Mouse (Mus musculus) stomach, embryonic 14.5 days (tissue): ENCODE data around the gene Prkcq. TPM values are rescaled to one million over a fixed set of nuclear protein-coding genes. Genes with fewer than 3 reads are reported as not detected.

Experiments used
- ATAC-seq: fragments of 200-750 bp; cut with Nextera tagmentation; 2 replicates; pipeline ENCODE4 v1.8.0; 2017; ENCODE audit warnings: low read depth, moderate TSS enrichment; ENCODE audit not compliant: insufficient number of reproducible peaks, insufficient read depth, low FRiP score
- H3K27ac ChIP-seq: fragments of 300-500 bp; sonication (generic); 2 replicates; pipeline ENCODE4 v1.5.1; 2014; ENCODE audit warnings: mild to moderate bottlenecking, low read length, moderate library complexity, mixed read lengths
- H3K27me3 ChIP-seq: fragments of 300-500 bp; sonication (generic); 2 replicates; pipeline ENCODE4 v1.6.1; 2014; ENCODE audit warnings: low read length, control low read depth, mixed read lengths; ENCODE audit not compliant: control insufficient read depth, insufficient read depth
- H3K36me3 ChIP-seq: fragments of 300-500 bp; sonication (generic); 2 replicates; pipeline ENCODE4 v1.6.1; 2014; ENCODE audit warnings: mild to moderate bottlenecking, control low read depth, low read length, moderate library complexity, mixed read lengths; ENCODE audit not compliant: control insufficient read depth, insufficient read depth
- H3K4me1 ChIP-seq: fragments of 300-500 bp; sonication (generic); 2 replicates; pipeline ENCODE4 v1.6.1; 2014; ENCODE audit warnings: low read length, control low read depth, mixed read lengths; ENCODE audit not compliant: control insufficient read depth, insufficient read depth
- H3K4me2 ChIP-seq: fragments of 300-500 bp; sonication (generic); replicated peaks from 2 replicates; pipeline ENCODE4 v1.6.1; 2014; ENCODE audit warnings: low read depth, low read length, control low read depth
- H3K4me3 ChIP-seq: fragments of 300-500 bp; sonication (generic); 2 replicates; pipeline ENCODE4 v1.5.1; 2014; ENCODE audit warnings: low read depth, low read length, control low read depth
- H3K9ac ChIP-seq: fragments of 300-500 bp; sonication (generic); replicated peaks from 2 replicates; pipeline ENCODE4 v1.6.1; 2014; ENCODE audit warnings: low read depth, mild to moderate bottlenecking, control low read depth, low read length, moderate library complexity, mixed read lengths
- H3K9me3 ChIP-seq: fragments of 300-500 bp; sonication (generic); 2 replicates; pipeline ENCODE4 v1.6.1; 2016; ENCODE audit warnings: low read depth, low read length, control low read depth; ENCODE audit not compliant: control insufficient read depth
- WGBS: fragments of 180-500 bp; shearing (Covaris S2); extraction: QIAGEN DNeasy Blood & Tissue Kit; methylation state at CpG from one replicate; pipeline ENCODE4 v1.1.7; 2014; 5-methylcytosine and 5-hydroxymethylcytosine counted together
- polyA plus RNA-seq: library from polyadenylated mRNA; unstranded; fragments of >200 nt; fragmentation: Nextera tagmentation; extraction: Ambion mirVana; gene quantifications from 2 replicates; pipeline ENCODE4 v1.2.1, GENCODE M21; 2014

Gene Prkcq
- polyA plus RNA-seq, 1 experiment from 2014 or later: 2.7 TPM

GRCm38 (mm10) chr2:11238254-11238653 is 66.3 kb downstream of the Prkcq start:
- H3K27me3 ChIP-seq: no peaks in the 10 kb centered on the region
- H3K4me3 ChIP-seq: no peak overlapping the region
- no peak overlapping the region for H3K4me2 ChIP-seq
- ATAC-seq: no peak
- H3K27ac ChIP-seq: no peak overlapping the region
- WGBS: 86% methylated on average over 4 of the region's 4 CpGs
- H3K4me1 ChIP-seq: no peaks in the 10 kb centered on the region
- no peaks in the 10 kb centered on the region for H3K36me3 ChIP-seq
- H3K9ac ChIP-seq: no peak overlapping the region
- H3K9me3 ChIP-seq: no peaks in the 10 kb centered on the region

- no peaks in the 10 kb centered on the region for H3K4me1 ChIP-seq
- no peak overlapping the region for H3K4me3 ChIP-seq
- no peaks in the 10 kb centered on the region for H3K36me3 ChIP-seq
- no peak overlapping the region for H3K9ac ChIP-seq
- no peak overlapping the region for H3K4me2 ChIP-seq
- no peaks in the 10 kb centered on the region for H3K9me3 ChIP-seq
- no peak for ATAC-seq
- H3K27me3 ChIP-seq: no peaks in the 10 kb centered on the region
- H3K27ac ChIP-seq: no peak overlapping the region
Measured at GRCm38 (mm10) chr2:11239523-11239922, 67.6 kb downstream of the Prkcq start.

- Histone ChIP-seq H3K9me3 (no peaks in the 10 kb centered on the region), H3K36me3 (no peaks in the 10 kb centered on the region), H3K4me2 (no peak overlapping the region), H3K27ac (no peak overlapping the region), H3K4me3 (no peak overlapping the region), H3K9ac (no peak overlapping the region), H3K27me3 (no peaks in the 10 kb centered on the region), H3K4me1 (no peaks in the 10 kb centered on the region)
- 79% methylated on average over 7 of the region's 7 CpGs for WGBS
- ATAC-seq: no peak
Measured at GRCm38 (mm10) chr2:11245926-11246325, 74.0 kb downstream of the Prkcq start.

- ATAC-seq: no peak
- H3K4me3 ChIP-seq: no peak overlapping the region
- H3K27ac ChIP-seq: no peak overlapping the region
- no peaks in the 10 kb centered on the region for H3K36me3 ChIP-seq
- H3K27me3 ChIP-seq: no peaks in the 10 kb centered on the region
- WGBS: 61% methylated on average over 8 of the region's 8 CpGs
- H3K9me3 ChIP-seq: no peaks in the 10 kb centered on the region
- no peak overlapping the region for H3K9ac ChIP-seq
- H3K4me1 ChIP-seq: no peaks in the 10 kb centered on the region
- no peak overlapping the region for H3K4me2 ChIP-seq
Measured at GRCm38 (mm10) chr2:11253945-11254344, 82.0 kb downstream of the Prkcq start.

DNA sequence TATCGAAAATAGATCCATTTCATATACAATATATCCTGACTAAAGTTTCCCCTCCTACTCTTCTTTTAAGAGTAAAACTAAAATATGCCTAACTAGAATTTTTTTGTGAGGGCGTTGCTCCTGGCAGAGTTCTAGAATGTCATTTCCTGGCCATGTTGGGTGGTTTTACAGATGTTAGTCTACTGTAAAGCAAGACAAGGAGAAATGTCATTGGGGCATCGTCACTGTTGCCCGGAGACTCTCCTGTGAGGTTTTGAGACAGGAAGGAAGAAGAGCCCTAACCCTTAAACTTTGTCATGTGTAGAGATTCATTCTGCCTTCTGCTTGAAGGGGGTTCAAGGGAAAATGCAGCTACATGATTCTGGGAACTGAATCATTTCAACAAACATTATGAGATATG is 82.5 kb downstream of the Prkcq start:
- WGBS: 89% methylated on average over 4 of the region's 4 CpGs
- ATAC-seq: no peak
- Histone ChIP-seq H3K36me3 (no peaks in the 10 kb centered on the region), H3K9me3 (no peaks in the 10 kb centered on the region), H3K27me3 (no peaks in the 10 kb centered on the region), H3K27ac (no peak overlapping the region), H3K4me2 (no peak overlapping the region), H3K4me3 (no peak overlapping the region), H3K4me1 (no peaks in the 10 kb centered on the region), H3K9ac (no peak overlapping the region)

GRCm38 (mm10) chr2:11257260-11257850 is 85.4 kb downstream of the Prkcq start:
- Histone ChIP-seq H3K4me1 (no peaks in the 10 kb centered on the region), H3K27ac (no peak overlapping the region), H3K27me3 (no peaks in the 10 kb centered on the region), H3K9me3 (no peaks in the 10 kb centered on the region), H3K9ac (no peak overlapping the region), H3K4me2 (no peak overlapping the region), H3K4me3 (no peak overlapping the region), H3K36me3 (no peaks in the 10 kb centered on the region)
- WGBS: 77% methylated on average over 6 of the region's 6 CpGs
- no peak for ATAC-seq

- Histone ChIP-seq H3K4me2 (no peak overlapping the region), H3K4me1 (no peaks in the 10 kb centered on the region), H3K9ac (no peak overlapping the region), H3K9me3 (no peaks in the 10 kb centered on the region), H3K27ac (no peak overlapping the region), H3K4me3 (no peak overlapping the region), H3K36me3 (no peaks in the 10 kb centered on the region), H3K27me3 (no peaks in the 10 kb centered on the region)
- 94% methylated on average over 1 of the region's 1 CpGs for WGBS
- no peak for ATAC-seq
Measured at GRCm38 (mm10) chr2:11258181-11258580, 86.3 kb downstream of the Prkcq start.

DNA sequence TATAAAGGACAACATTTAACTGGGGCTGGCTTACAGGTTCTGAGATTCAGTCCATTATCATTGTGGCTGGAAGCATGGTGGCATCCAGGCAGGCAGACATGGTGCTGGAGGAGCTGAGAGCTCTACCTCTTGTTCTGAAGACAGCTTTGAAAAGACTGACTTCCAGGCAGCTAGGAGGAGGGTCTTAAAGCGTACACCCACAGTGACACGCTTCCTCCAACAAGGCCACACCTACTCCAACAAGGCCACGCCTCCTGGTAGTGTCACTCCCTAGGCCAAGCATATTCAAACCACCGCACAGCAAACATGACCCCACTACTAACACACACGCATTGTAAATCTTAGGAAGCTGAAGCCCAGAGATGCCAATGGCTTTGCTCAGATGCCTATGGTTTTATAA is 87.5 kb downstream of the Prkcq start:
- Histone ChIP-seq H3K4me1 (no peaks in the 10 kb centered on the region), H3K9ac (no peak overlapping the region), H3K4me2 (no peak overlapping the region), H3K27me3 (no peaks in the 10 kb centered on the region), H3K4me3 (no peak overlapping the region), H3K27ac (no peak overlapping the region), H3K36me3 (no peaks in the 10 kb centered on the region), H3K9me3 (no peaks in the 10 kb centered on the region)
- WGBS: 82% methylated on average over 5 of the region's 5 CpGs
- ATAC-seq: no peak

DNA sequence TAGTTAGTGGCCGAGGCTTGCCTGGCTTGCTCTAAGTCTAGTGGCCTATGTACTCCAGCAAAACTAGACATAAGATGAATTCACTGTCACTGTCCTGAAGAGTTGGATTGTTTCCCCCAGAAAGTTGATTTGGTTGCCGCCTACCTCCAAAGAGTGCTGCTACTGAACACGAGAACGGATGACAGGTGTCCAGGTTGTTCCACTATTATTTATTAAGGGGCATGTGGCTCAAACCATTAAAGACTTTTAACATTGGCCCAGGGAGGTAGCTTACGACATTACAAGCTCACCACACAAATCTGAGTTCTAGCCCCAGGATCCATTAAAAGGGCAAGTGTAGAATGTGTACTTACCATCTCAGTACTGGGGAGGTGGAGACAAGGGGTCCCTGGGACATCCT is 92.9 kb downstream of the Prkcq start:
- ATAC-seq: no peak
- H3K27ac ChIP-seq: no peak overlapping the region
- H3K36me3 ChIP-seq: no peaks in the 10 kb centered on the region
- no peak overlapping the region for H3K9ac ChIP-seq
- 89% methylated on average over 5 of the region's 5 CpGs for WGBS
- no peak overlapping the region for H3K4me2 ChIP-seq
- no peak overlapping the region for H3K4me3 ChIP-seq
- no peaks in the 10 kb centered on the region for H3K9me3 ChIP-seq
- H3K4me1 ChIP-seq: no peaks in the 10 kb centered on the region
- no peaks in the 10 kb centered on the region for H3K27me3 ChIP-seq
